Mouse (Mus musculus): ENCODE measurements around the gene Chst2. TPM values are rescaled to one million over a fixed set of nuclear protein-coding genes. Genes with fewer than 3 reads are reported as not detected.

Chst2 gene
- total RNA-seq, 2 experiments from 2014 or later: 24.6 to 41.4 TPM

DNA sequence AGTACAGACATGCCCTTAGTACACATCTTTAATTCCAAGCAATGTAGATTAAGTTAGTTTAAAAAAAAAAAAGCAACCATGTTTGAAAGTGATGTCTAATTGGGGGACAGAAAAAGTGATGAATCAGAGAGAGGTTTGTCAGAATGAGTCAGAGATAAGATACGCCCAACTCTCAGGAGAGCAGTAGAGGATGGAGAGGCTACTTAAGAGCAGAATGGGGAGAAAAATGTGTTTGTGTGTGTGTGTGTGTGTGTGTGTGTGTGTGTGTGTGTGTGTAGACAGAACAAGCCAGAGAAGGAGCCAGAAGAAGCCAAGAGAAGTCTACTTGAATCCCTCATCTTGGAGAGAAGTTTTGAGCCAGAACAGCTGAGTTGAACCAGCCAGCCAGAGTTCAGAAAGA is 32.8 kb downstream of the Chst2 start:
- no peak for DNase-seq

DNA sequence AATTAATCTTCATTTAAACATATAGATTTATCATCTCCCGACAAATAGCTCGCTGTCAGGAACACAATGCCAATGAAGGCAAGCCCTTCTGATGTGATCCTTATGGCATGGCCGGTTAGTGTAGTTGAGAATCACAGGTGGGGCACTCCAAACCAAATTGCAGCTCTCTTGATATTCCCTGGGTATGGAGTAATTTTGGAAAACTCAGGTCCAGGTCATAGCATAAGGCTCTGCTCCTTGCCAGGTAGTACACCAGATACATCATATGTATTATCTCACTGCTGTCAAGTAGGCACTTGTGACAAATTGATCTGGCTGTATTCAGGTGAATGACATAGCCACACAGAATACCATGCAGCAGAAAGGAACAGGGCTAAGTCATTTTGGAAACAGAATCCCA is 40.6 kb downstream of the Chst2 start:
- no peak for DNase-seq

DNA sequence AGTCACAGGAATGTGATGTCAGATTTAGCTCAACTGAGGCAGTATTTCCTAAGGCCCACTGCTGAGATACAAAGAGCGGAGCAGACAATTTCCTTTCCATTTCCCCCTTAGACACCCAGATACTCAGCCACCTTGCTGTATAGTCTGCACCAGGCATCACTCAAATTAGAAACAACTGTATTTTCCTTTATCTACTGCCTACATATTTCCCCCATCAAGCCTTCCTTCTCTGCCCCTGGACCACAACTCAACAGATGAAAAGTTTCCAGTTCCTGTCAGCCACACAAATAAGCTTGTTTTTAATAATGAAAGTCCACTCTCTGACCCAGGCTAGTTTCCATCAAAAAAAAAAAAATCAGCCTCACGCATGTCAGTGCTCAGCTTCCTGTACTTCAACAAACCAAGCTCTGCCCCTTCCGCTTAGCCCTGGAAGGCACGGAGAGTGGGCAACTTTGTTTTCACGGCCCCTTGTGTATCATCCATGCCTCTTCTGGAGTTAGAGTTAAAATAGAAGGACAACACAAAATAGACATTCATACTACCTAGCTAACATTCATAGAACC is 52.6 kb downstream of the Chst2 start:
- no peak for DNase-seq

DNA sequence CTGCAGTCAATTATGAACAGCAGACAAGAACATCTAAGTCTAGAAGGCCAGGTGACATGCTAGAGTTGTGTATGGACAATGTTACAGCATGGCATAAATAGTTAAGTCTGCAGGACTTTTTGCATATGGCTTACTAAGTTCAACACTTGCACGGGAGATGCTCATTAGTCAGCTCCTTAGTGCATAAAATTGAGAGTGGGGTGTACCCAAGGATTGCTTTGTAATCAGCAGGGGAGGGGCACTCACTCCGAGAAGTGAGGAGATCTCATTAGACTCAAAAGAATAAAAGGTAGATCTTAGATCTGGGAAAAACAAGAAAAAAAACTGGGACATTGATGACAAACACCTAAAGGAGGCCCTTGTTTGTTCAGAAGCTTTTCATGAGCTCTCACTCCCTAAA is 54.6 kb downstream of the Chst2 start:
- no peak for DNase-seq

DNA sequence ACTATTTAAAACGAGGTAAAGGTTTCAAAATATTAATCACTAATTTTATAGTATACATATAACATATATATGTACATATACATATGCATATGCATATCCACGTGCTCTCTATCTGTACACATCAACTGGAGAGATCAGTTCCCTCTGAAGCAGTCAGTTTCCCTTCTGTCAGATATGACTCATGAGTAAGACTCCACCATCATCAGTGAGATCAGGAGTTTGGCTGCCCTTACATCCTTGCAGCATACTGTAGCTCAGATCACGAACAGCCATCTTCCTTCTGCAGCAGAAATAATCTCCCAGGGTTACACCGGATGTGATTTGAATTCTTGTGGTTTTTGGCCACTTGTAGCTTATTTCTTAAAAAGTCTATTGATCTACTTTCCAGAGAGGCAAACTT is 56.0 kb downstream of the Chst2 start:
- DNase-seq: no peak

Other genes starting within 250 kb of the Chst2 start
- gene U2surp, start 105.3 kb upstream of the Chst2 start, total RNA-seq (2021): 10 to 100 TPM; 54.8 to 57.3 TPM
- 1 to 10 TPM; 6.1 to 6.9 TPM for gene Paqr9, start 152.9 kb upstream of the Chst2 start, total RNA-seq (2021)
- 1 to 10 TPM; 5.8 to 6.1 TPM for gene Pcolce2, start 230.9 kb upstream of the Chst2 start, total RNA-seq (2021)